Mouse (Mus musculus) layer of hippocampus, postnatal 14 days (tissue): ENCODE data around the gene Plekha7. TPM values are rescaled to one million over a fixed set of nuclear protein-coding genes. Genes with fewer than 3 reads are reported as not detected.

Experiments
- DNase-seq, 2 experiments: peaks; one replicate each; pipeline ENCODE4 v3.0.0; 2021 to 2022; ENCODE audit warnings: low spot score in 2 of 2, mixed read lengths in 1 of 2
- long read RNA-seq, 2 experiments: library from polyadenylated mRNA; stranded (forward); transcript quantifications; one replicate each; pipeline ENCODE4 v2.0.0; 2021
- total RNA-seq, 2 experiments: library from RNA; stranded (reverse); gene quantifications; 2 replicates each; pipeline ENCODE4 v1.2.3; 2021

Plekha7 gene
- 10 to 100 TPM; 15.3 to 26.0 TPM for total RNA-seq
- long read RNA-seq, experiment 1, partial matches to known transcripts: 1 of 6 reads
- long read RNA-seq, experiment 1, other reads (novel, unspliced or antisense): 5 of 6 reads
- long read RNA-seq, experiment 2, partial matches to known transcripts: 1 of 4 reads
- long read RNA-seq, experiment 2, other reads (novel, unspliced or antisense): 3 of 4 reads

DNA sequence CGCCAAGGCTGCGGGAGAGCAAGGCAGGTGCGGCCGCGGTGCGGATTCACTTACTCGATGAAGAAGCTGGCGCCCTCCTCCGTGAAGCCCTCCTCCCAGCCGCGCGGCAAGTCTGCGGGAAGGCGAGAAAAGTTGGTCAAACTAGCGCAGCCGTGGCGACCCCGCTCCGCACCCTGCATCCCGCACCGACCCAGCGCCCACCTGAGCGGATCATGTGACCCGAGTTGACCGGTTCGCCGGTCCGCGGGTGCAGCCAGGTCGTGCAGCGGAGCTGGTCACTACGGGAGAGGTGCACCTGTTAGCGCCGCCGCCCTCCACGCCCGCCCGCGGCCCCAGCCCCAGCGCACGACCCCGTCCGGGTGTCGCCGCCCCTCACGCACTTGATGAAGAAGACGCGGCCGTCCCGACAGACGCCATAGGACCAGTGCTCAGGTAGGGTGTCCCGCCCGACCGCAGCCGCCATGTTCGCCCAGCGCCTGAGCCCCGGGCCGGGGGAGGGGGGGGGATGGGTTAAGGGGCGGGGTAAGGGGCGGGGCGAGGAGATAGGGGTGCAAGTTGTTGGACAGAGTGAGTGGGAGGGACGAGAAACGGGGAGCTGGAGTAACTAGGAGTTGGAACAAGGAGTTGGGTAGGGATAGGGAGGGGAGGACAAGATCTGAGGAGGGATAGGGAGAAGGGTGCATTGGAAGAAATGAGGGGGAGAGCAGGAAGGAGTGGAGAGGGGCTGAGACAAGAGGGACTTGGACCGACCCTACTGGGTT, at the start of gene Plekha7:
Gene Plekha7, minus strand, starts transcription at position 506 of the 761 bp plus-strand sequence.
- no peak for DNase-seq

DNA sequence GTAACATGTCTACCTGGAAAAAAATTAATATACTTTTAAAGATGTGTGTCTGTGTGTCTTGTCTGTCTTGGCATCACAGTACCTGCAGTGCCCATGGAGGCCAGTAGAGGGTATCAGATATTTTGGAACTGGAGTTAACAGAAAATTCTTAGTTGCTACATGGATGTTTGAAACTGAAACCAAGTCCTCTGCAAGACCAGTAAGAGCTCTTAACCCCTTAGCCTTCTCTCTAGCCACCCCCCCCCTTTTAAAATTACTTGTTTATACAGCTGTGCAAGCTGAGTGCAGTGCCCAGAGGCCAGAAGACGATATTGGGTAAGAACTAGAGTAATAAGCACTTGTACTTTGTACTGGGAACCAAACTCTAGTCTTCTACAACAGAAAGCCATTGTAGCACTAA, 28.1 kb upstream of the Plekha7 start:
- peak; percentile 21 to 59 for DNase-seq

DNA sequence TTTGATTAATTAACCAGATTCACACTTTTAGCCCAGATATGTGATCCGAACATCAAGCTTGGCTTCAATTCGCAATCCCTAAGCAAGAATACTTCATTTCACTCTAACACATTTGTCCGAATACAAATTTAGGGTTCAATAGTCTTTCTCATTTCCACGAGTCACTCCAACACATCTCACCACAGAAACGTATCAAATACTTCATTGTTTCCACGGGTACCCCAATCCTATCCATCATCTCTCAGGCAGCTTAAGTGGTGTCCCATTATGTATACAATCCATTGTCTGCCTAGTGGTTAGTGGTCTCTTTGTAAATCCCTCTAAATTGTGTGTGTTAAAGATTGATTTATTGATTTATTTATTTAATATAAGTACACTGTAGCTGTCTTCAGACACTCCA, 27.0 kb upstream of the Plekha7 start:
- DNase-seq: no peak

DNA sequence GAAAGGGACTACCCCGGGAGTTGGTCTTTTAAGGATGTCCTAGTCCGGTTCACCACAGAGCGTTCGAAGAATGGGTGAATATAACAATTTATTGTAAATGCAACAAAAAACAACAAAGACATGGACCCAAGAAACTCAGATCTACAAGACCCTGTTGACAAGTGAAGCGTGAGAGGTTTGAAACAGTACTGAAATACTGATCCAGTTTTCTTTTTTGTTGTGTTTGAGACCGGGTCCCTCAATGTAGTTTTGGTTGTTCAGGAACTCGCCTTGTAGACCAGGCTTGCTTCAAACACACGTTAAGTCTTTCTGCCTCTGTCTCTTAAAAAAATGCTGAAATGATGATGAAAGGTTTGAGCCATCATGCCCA, 26.5 kb upstream of the Plekha7 start:
- DNase-seq: no peak

DNA sequence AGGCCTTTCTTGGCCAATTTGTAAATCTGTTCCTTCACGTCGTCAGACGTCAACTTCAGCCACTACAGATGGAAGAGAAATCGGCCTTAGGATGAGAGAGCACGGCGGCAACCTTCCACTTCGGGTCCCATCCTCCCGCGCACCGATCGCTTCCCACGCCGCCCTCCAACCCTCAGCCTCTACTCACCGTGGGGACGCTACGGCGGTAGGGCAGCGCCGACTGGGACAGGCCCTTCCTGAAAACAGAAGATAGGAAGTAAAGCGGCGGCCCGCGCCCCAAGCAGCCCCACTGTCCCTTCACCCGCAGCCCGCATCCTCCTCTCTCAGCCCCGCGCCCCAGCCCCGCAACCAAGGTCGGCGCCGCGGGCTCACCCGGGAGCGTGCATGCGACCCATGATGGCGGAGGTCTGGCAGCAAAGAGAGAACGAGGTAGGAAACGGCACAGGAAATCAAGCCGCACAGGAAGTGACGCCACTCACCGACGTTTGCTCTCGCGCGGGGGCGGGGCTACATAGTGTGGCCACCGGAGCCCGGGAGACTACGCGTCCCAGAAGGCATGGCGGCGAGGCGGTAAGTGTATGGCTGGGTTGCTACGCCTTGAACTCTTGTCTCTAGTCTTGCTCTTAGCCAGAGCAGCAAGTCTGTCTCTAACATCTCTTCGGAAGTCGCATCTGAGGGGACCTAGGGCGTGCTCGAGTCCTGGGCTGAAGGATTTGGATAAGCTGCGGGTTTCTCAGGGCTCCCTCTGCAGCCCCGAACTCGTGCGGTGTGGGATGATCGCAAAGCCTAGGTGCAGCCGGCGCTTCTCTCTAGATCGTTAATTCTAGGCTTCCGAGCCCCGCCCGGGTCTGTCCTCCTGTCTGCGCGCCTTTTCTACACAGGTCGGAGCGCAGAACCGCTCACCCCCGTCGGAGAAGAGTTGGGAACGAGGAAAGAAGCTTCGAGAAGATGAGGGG, 25.8 kb upstream of the Plekha7 start, which contains the start of gene Rps13:
Gene Rps13, minus strand, starts transcription at position 483 of the 956 bp plus-strand sequence.
- peak; percentile 98 to 99 for DNase-seq

DNA sequence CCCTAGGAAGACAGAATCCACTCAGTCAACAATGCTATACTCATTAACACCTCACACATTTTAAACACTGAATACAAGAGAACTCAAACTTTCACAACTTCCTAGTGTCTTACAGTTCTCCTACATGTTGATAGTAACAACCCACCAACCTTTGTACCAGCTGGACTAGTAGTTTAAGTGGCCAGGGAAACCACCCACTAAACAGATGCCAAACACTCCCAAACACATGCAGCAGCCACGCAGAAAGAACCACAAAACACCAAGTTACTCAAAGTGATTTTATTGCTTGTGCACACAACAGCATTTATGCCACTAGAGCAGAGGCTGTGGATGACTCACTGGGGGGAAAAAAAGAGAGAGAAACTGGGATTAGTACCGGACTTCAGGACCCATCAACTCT, 23.1 kb upstream of the Plekha7 start:
- DNase-seq: no peak

DNA sequence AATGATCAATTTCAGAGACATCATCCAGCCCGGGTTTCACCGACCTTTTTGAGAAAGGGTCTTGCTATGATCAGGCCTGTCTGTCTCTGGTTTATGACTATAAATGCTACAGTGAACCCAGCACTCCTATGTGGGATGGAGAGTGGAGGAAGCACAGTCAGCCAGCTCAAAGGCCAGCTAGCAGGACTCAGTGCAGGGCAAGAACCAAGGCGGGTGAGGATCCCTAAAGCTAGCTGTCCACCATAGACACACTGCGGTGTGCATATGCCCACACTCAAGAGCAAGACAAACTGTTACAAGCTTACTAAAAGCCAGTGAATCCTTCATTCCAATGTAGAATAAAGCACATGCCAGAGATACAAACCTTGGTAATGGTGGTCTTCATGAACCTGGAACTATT, 21.7 kb upstream of the Plekha7 start:
- no peak for DNase-seq

DNA sequence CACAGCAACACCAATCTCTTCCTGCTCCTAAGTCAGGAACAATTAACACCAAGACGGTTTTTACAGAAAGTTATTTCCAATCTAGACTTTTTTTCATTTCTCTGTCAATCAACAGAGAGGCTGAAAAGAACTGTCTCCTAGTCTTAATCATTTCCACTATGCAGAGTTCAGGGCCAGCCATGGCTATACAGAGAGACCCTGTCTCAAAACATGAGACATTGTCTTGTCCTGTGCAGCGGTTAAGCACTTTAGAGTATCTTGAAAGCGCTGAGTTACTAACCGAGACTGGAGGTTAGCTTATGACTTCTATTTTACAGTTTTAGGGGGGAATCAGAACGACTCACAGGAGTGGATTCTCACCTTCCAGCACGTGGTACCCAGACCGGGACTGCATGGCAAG, 20.6 kb upstream of the Plekha7 start:
- no peak for DNase-seq

DNA sequence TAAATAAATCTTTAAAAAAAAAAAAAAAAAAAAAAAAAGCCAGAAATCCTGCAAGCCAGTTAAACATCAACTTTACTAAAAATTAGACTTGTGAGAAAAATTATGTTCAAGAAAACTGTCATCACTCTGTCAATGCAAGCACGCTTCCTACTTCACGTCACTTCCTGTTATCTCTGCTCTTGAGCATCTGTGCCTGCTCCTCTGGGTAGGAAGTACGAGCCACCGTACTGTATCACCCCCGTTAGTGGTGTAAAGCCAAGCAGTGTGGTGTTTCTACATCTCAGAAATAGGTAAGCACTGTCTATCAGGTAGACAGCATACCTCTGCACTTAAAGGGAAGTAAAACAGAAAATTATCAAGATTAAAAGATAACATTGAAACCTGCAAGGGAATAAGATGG, 19.7 kb upstream of the Plekha7 start:
- DNase-seq: no peak

DNA sequence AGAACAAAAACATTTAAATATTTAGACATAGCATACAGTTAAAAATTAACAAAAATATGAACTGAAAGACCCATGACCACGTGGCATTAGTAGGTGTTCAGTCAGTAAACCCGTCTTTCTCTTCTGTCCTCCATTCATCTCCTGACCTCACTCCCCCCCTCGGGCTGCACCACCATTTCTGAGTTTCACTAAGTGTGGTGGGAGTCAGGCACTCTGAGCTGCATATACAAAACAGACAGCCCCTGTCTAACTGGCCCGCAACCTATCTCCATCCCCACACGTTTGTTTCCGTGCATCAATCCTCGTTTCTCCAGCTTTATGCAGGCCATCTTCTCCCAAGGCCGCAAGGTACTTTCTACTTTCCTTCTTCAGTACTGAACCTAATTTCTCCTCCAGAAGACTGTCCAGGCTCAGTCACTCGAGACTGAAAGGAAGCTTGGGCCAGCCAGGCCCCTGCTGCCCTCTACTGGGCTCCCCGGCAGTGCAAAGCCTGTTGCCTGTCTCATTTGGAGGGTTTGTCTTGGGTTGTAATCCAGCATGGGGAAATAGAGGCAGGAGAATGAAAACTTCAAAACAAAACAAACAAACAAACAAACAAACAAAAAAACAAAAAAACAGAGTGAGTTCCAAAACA, 15.3 kb upstream of the Plekha7 start:
- peak in 1 of 2 experiments; percentile 63 for DNase-seq

DNA sequence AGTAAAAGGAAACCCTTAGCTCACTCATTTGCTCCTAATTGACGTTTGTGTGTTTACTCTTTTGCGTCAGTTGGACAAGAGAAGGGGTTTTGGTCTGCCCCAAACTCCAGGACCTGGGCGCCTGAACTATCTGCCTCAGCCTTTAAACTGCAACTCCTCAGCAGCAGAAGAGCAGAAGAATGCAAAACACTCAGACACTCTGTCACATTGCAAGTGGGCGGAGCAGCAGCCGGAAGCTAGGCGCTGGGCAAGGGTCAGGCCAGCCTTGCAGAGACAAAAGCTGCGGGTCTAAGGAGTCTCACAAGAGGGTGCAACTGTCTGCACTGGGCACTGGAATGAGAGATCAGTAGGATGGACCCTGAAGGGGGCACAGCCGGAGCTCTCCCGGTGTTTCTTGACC, 1.3 kb upstream of the Plekha7 start:
- DNase-seq: no peak

DNA sequence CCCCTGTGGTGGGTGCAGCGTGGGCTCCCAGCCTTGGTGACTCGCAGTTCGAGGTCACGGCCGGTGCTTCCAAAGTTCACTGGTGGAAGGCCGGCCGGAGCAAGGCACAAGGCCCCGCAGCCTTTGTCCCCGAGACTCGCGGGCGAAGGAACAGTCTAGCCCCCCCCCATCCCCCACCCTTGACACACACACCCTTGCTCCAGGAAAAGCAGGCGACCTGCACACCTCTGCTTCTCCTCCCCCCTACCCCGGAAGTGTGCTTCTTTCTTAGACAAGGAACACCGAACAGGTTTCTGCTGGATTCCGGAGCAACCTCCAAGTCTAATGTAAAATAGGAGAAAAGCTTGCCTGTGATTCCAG, 436 bp upstream of the Plekha7 start:
- no peak for DNase-seq

DNA sequence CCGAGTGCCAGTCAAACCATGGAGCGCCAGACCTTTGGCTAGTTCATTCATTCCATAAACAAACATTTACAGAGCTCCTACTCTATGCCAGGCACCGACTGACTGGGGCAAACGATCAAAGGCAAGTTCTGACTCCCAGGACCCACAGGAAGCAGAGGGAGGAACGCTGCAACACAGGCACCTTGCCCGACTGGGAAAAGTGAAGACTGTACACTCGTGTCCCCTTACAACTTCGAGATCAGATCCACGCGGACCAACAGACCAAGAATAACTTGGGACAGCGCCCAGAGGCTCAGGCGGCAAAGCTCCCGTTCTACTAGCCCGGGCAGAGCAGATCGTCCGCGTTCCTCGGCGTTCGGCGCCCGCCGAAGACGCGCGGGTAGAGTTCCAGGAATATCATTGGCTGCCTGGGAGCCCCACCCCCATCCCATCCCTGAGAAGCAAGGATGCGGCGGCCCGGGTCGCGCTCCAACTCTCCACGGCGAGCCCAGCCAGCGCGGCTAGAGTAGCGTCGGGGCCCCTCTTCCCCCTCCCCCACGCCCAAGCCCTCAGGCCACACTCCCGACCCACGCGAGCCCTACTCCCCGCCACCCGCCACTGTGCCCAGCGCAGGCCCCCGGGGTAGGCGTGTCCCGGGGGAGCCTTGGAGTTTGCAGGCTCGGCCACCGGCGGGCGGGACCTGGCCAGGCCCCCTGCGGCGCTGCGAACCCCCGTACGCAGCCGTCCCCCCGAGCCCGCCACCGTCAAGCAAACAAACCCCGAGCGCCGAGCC, 891 bp downstream of the Plekha7 start:
- DNase-seq: peak in 1 of 2 experiments; percentile 45

DNA sequence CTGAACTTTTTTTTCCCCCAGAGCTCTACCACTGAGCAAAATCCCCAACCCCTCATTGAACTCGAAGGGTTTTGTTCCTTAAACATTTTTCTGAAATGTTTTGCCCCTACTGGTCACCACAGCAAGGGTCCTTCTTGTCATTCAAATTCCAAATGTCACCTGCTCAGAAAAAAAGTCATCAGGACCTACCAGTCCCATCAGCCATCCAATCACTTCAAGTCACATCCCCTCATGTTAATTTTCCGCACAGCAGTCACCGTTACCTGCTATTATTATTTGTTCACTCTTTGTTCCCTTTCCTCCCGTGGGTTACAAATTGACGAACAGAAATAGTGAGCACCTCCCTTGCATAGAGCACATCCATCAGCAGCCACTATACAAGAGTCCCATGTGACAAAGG, 1.6 kb downstream of the Plekha7 start:
- no peak for DNase-seq

DNA sequence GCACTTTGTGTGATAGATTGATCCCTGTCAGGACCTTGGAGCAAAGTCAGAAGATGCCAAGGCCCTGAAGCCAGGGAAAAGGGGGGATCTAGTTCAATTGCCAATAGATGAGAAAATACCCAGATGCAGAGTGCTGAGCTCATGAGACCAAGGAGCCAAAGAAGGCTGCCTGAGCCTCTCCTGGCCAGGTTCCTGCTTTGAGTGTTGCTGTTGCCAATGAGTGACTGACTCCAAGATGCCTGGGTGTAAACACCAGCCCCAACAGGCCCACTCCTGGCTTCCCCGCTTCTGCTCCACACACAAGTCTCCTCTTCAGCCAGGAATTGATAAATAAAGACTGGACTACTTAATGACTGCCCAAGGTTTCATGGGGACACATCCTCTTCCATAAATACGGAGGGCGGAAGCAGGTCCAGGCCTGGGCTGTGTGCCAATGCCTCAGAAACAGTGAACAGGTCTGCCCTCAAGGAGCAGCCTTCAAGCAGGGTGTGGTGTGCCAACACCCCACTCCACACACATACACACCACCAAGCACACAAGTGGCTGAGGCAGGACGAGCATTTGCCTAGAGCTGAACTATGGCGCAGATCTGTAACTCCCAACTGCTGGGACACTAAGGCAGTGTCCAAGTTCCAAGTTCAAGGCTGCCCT, 6.4 kb downstream of the Plekha7 start:
- DNase-seq: peak in 1 of 2 experiments; percentile 36

DNA sequence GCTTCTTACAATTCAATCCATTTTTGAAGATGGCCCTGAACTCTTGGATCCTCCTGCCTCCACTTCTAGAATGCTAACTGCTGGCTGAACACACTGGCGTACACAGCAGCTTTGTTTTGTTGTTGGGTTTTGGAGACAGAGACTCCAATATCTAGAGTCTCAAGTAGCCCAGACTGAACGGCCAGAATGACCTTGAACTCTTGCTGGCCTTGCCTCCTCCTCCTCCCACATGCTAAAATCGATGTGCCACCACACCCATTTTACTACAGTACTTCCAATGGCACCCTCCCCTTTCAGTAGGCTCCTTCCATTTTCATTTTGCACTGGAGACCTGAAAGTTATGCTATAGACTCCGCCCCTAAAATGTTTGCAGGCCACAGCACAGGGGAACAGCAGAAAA, 7.0 kb downstream of the Plekha7 start:
- no peak for DNase-seq

DNA sequence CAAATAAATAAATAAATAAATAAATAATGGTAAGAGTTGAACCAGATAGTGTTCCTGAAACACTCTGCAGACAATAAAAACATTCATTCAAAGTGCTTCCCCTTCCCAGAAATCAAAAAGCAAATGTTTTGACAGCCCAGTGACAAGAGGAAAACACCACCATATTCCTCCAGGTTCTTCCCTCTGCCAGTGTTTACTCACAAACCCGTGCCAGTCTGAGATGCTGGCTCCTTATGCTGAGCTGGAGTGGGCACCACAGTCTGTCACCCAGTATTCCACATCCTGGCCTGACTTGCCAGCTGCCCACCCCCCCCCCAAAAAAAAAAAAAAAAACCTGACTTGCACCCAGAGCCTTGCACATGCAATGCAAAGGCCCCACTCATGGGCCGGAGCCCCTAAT, 9.3 kb downstream of the Plekha7 start:
- no peak for DNase-seq

DNA sequence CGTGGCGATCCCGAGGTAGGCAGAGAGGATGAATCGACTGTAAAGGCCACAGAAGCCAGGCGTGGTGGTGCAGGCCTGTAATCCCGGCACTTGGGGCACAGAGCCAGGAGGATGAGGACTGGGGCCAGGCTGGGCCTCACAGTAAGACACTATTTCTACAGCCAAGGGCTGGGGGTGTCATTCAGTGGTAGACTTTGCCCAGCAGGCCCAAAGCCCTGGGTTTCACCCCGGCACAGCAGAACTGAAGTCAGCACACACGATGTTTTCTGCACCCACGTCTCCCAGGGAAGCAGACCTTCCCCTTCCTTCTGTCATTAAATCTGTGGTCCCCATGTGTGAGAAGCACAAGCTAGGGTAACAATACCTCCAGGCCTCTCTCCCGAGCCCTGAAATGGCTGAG, 9.8 kb downstream of the Plekha7 start:
- DNase-seq: peak in 1 of 2 experiments; percentile 12

DNA sequence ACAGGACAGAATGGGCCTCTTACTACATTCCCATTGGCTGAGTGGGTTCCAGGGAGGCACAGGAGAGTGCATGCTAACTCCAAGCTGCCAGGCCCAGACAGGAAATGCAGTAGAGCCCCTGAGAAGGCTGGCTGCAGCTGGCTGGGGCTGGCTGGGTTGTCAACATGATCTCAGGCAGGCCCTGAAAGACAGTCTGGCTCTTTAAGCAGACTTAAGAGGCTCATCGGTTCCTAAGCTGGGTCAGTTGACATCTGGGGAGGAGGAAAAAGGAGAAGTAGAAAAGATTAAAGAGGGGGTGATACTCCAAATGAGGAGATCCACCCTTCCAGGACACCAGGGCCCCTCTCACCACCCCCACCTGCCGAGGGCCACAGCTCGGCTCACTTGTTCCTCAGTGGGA, 13.2 kb downstream of the Plekha7 start:
- DNase-seq: no peak

DNA sequence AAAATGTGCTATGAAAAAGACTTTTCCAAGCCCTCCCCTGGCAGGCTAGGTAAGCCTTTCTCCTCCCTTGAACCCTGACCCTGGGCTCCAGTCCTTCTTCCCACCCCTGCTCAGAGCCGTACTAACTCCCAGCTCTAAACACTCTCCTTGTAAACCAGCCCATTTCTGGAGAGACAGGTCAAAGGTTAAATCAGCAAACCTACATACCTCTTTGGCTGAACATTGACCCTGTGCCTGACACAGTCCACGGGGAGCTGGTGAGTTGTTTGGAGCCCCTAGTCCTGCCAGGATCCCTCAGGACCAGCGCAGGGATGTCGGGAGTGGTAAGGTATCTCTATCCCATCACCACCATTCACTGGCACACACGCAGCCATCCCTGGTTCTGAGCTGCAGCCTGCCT, 15.8 kb downstream of the Plekha7 start:
- DNase-seq: no peak
